Mouse (Mus musculus) layer of hippocampus, postnatal 25 days (tissue): ENCODE measurements around the gene Spef2. TPM values are rescaled to one million over a fixed set of nuclear protein-coding genes. Genes with fewer than 3 reads are reported as not detected.
"Not testable (repeated sequence)": the region's sequence is repeated elsewhere in the genome, so short reads cannot be mapped to it uniquely, and the experiment has no call there.

Experiments used
- DNase-seq, 2 experiments: peaks; one replicate each; pipeline ENCODE4 v3.0.0; 2022; ENCODE audit warnings: mixed read lengths in 2 of 2, low spot score in 1 of 2; ENCODE audit errors: extremely low spot score in 1 of 2
- total RNA-seq, 2 experiments: library from RNA; stranded (reverse); gene quantifications; 2 replicates each; pipeline ENCODE4 v1.2.3; 2021

The Spef2 gene
- total RNA-seq, 2 experiments from 2014 or later: 1.9 to 2.1 TPM

- DNase-seq: no peak
Measured at GRCm38 (mm10) chr15:9565396-9565795, 183.3 kb downstream of the Spef2 start.

GRCm38 (mm10) chr15:9564156-9564555 is 184.5 kb downstream of the Spef2 start:
- no peak for DNase-seq

- not testable (repeated sequence) for DNase-seq
Measured at GRCm38 (mm10) chr15:9557264-9557663, 191.4 kb downstream of the Spef2 start.

GRCm38 (mm10) chr15:9548951-9549350 is 199.7 kb downstream of the Spef2 start:
- no peak for DNase-seq

- DNase-seq: no peak
Measured at GRCm38 (mm10) chr15:9535200-9535599, 213.5 kb downstream of the Spef2 start.

GRCm38 (mm10) chr15:9533356-9533902 is 215.2 kb downstream of the Spef2 start:
- no peak for DNase-seq

GRCm38 (mm10) chr15:9530076-9530475 is 218.6 kb downstream of the Spef2 start, which contains the start of gene Il7r:
TSS of gene Il7r (minus strand) at chr15:9530176.
- no peak for DNase-seq

GRCm38 (mm10) chr15:9529646-9530045 is 219.0 kb downstream of the Spef2 start:
- no peak for DNase-seq

Other genes starting within 250 kb of the Spef2 start
- under 1 TPM; 0.34 to 0.35 TPM for gene Il7r, start 218.7 kb downstream of the Spef2 start, total RNA-seq